Mouse (Mus musculus) kidney, adult 8-10 months (tissue): ENCODE measurements around the gene Enpp4.

ENCODE experiments used
- DNase-seq, 2 experiments: peaks; one replicate each; pipeline ENCODE4 v3.0.0; 2022

Enpp4 gene

GRCm38 (mm10) chr17:44090916-44091315 is 14.7 kb downstream of the Enpp4 start:
- DNase-seq: no peak

GRCm38 (mm10) chr17:44088226-44088625 is 17.4 kb downstream of the Enpp4 start:
- DNase-seq: no peak

- DNase-seq: no peak
Measured at GRCm38 (mm10) chr17:44083156-44083555, 22.5 kb downstream of the Enpp4 start.

- peak; percentile 86 to 91 for DNase-seq
Measured at GRCm38 (mm10) chr17:44078631-44079350, 26.8 kb downstream of the Enpp4 start, which contains the start of gene Enpp5. Gene Enpp5, plus strand, starts transcription at chr17:44078813.

- no peak for DNase-seq
Measured at GRCm38 (mm10) chr17:44077843-44078160, 27.8 kb downstream of the Enpp4 start.

GRCm38 (mm10) chr17:44077146-44077842 is 28.3 kb downstream of the Enpp4 start:
- DNase-seq: peak in 1 of 2 experiments; percentile 11

- DNase-seq: peak; percentile 26 to 31
Measured at GRCm38 (mm10) chr17:44076051-44076680, 29.4 kb downstream of the Enpp4 start.

GRCm38 (mm10) chr17:44075601-44076000 is 30.0 kb downstream of the Enpp4 start:
- no peak for DNase-seq

GRCm38 (mm10) chr17:44071680-44072079 is 33.9 kb downstream of the Enpp4 start:
- no peak for DNase-seq

- DNase-seq: no peak
Measured at GRCm38 (mm10) chr17:44068876-44069275, 36.7 kb downstream of the Enpp4 start.

GRCm38 (mm10) chr17:44061289-44061890 is 44.2 kb downstream of the Enpp4 start:
- no peak for DNase-seq

- no peak for DNase-seq
Measured at GRCm38 (mm10) chr17:44060781-44061180, 44.8 kb downstream of the Enpp4 start.

- DNase-seq: no peak
Measured at GRCm38 (mm10) chr17:44058145-44058544, 47.5 kb downstream of the Enpp4 start.

GRCm38 (mm10) chr17:44057123-44057522 is 48.5 kb downstream of the Enpp4 start:
- no peak for DNase-seq

- DNase-seq: no peak
Measured at GRCm38 (mm10) chr17:44053427-44053826, 52.2 kb downstream of the Enpp4 start.
